Mouse (Mus musculus): ENCODE measurements at regions not wholly inside any gene's neighbourhood (a gene's known extent, or its start where the extent isn't known, plus 50 kb on each side); places are given as distances from the start of the nearest gene placed in this dataset.

DNA sequence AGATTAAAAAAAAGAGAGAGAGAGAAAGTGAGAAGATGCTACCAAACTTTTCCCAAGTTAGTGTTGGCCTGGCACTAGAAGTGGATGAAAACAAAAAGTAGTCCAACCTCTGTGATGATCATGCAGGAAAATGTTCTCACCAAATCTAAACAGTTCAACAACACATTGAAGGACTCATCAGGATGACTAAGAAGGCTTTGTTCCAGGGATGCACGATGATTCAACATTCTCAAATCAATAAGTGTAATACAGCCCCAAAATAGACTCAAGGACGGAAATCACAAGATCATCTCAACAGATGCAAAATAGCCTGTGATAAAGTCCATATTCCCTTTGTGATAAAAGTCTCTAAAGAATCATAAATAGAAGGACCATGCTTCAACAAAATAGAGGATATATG lies 106.3 kb downstream of the Cysltr2 start:
- no peak overlapping the region for H3K4me3 ChIP-seq (ENCODE audit: insufficient read depth, low read depth, low read length)
- H3K9ac ChIP-seq (ENCODE audit: low read depth, low read length): no peak overlapping the region
- no peaks in the 10 kb centered on the region for H3K36me3 ChIP-seq (ENCODE audit: control insufficient read depth, insufficient read depth, low read length)
- H3K27ac ChIP-seq (replicated peaks; ENCODE audit: insufficient read depth, low read depth, low read length): no peak overlapping the region
- H3K79me2 ChIP-seq (ENCODE audit: control insufficient read depth, insufficient read depth, low read length): no peaks in the 10 kb centered on the region
- H3K4me1 ChIP-seq (ENCODE audit: control insufficient read depth, insufficient read depth, low read length): no peaks in the 10 kb centered on the region
- DNase-seq (ENCODE audit: extremely low read depth, low read depth, low spot score): no peak
- H3K27me3 ChIP-seq (ENCODE audit: control insufficient read depth, insufficient read depth, low read length): no peaks in the 10 kb centered on the region
- WGBS: 83% methylated on average over 2 of the region's 2 CpGs
- TF ChIP-seq POLR2A (IDR thresholded peaks at IDR 0.05; ENCODE audit: extremely low read depth, insufficient read depth, low read length) (no peak), CTCF (IDR thresholded peaks at IDR 0.05; ENCODE audit: low read depth, low read length) (no peak)

DNA sequence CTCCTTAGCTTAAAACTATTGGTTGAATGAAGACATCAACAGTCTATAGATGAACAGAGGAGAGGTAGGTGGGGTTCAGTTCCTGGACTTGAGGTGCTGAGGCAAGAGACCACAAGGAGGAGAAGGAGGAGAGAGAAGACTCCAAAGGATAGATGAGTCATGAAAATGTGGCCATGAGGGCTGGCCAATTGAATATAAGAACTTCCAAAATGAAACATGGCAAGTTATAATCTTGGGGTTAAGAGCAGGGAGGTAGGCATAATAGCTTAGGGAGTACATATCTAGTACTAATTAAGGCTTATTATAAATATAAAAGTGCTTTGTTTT lies 109.9 kb downstream of the Cysltr2 start:
- Histone ChIP-seq H3K4me1 (ENCODE audit: control insufficient read depth, insufficient read depth, low read length) (no peaks in the 10 kb centered on the region), H3K9ac (ENCODE audit: low read depth, low read length) (no peak overlapping the region), H3K27me3 (ENCODE audit: control insufficient read depth, insufficient read depth, low read length) (no peaks in the 10 kb centered on the region; the same call in 1 of the 2 replicates), H3K27ac (replicated peaks; ENCODE audit: insufficient read depth, low read depth, low read length) (no peak overlapping the region), H3K36me3 (ENCODE audit: control insufficient read depth, insufficient read depth, low read length) (no peaks in the 10 kb centered on the region), H3K79me2 (ENCODE audit: control insufficient read depth, insufficient read depth, low read length) (no peaks in the 10 kb centered on the region), H3K4me3 (ENCODE audit: insufficient read depth, low read depth, low read length) (no peak overlapping the region)
- DNase-seq (ENCODE audit: extremely low read depth, low read depth, low spot score): no peak
- no peak for TF ChIP-seq POLR2A (IDR thresholded peaks at IDR 0.05; ENCODE audit: extremely low read depth, insufficient read depth, low read length)
- TF ChIP-seq CTCF (IDR thresholded peaks at IDR 0.05; ENCODE audit: low read depth, low read length): no peak

DNA sequence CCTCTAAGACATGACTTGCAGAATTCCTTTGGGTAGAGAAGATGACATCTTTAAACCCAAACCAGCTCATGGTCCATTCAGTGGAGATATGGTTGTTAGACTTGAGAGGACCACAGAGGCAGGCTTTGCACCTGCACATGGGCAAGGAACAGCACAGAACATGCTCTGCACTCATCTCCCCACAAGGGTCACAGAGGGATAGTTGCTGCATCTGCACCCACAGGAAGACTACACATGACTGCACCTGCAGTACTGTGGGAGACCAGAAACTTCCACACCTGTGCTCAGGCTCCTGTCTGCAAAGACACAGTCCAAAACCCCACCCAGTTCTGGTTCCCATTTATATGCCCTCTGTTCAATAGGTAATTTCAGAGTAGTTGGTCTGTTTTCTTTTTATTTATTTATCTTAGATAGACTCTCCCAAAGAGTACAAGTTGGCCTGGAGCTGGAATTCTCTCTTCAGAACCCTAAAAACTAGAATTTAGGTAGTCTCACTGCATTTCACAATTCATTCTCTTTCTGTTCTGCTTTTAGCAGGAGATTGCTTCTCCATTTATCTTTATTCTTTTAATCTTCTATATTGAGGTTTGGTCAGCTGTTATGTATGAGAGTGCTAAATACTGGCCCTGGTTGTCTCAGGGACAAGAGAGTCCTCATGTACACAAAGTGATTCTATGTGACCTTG lies 110.4 kb downstream of the Cysltr2 start:
- Histone ChIP-seq H3K36me3 (ENCODE audit: control insufficient read depth, insufficient read depth, low read length) (no peaks in the 10 kb centered on the region), H3K79me2 (ENCODE audit: control insufficient read depth, insufficient read depth, low read length) (no peaks in the 10 kb centered on the region), H3K27me3 (ENCODE audit: control insufficient read depth, insufficient read depth, low read length) (no peaks in the 10 kb centered on the region; the same call in 1 of the 2 replicates), H3K9ac (ENCODE audit: low read depth, low read length) (no peak overlapping the region), H3K4me3 (ENCODE audit: insufficient read depth, low read depth, low read length) (no peak overlapping the region), H3K27ac (replicated peaks; ENCODE audit: insufficient read depth, low read depth, low read length) (no peak overlapping the region), H3K4me1 (ENCODE audit: control insufficient read depth, insufficient read depth, low read length) (no peaks in the 10 kb centered on the region)
- TF ChIP-seq POLR2A (IDR thresholded peaks at IDR 0.05; ENCODE audit: extremely low read depth, insufficient read depth, low read length): no peak
- TF ChIP-seq CTCF (IDR thresholded peaks at IDR 0.05; ENCODE audit: low read depth, low read length): no peak
- DNase-seq (ENCODE audit: extremely low read depth, low read depth, low spot score): no peak

DNA sequence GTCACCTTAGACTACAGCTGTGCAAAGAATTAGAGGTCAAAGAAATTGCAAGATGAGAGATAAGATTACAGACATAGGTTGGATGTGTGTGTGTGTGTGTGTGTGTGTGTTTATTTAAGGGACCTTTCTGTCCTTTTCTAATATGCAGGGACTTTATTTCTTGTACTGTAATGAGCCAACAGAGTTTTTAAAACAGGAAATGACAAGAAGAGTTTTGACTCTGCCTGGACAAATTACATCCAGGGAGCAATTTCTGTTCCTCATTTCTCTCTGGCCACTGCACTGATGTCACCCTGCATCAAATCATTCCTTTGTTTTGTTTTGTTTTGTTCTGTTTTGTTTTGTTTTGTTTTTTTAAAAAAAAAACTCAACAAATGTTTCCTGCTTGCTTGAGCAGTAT lies 115.3 kb downstream of the Cysltr2 start:
- Histone ChIP-seq H3K9ac (ENCODE audit: low read depth, low read length) (no peak overlapping the region), H3K4me1 (ENCODE audit: control insufficient read depth, insufficient read depth, low read length) (no peaks in the 10 kb centered on the region), H3K79me2 (ENCODE audit: control insufficient read depth, insufficient read depth, low read length) (no peaks in the 10 kb centered on the region), H3K36me3 (ENCODE audit: control insufficient read depth, insufficient read depth, low read length) (no peaks in the 10 kb centered on the region), H3K27ac (replicated peaks; ENCODE audit: insufficient read depth, low read depth, low read length) (no peak overlapping the region), H3K4me3 (ENCODE audit: insufficient read depth, low read depth, low read length) (no peak overlapping the region), H3K27me3 (ENCODE audit: control insufficient read depth, insufficient read depth, low read length) (no peaks in the 10 kb centered on the region; the same call in 1 of the 2 replicates)
- DNase-seq (ENCODE audit: extremely low read depth, low read depth, low spot score): peak; percentile 3
- TF ChIP-seq CTCF (IDR thresholded peaks at IDR 0.05; ENCODE audit: low read depth, low read length) (no peak), POLR2A (IDR thresholded peaks at IDR 0.05; ENCODE audit: extremely low read depth, insufficient read depth, low read length) (no peak)

DNA sequence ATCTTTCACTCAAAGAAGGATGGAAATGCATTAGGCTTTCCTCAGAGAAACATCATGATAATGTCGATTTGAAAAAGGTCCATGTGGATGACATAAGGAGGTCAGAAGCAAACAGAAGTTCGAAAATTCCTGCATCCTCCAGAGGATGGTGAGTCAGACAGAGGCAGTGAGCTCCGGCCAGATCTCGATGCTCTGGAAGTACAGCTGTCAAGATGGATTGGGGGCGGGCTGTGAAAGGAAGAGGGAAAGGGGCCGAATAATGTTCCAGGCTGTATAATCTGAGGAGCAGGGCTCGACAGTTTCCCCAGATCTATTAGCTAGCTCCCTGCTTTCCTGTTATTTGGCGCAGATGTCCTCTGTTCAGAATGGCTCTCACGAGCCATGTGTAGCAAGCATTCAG lies 116.6 kb downstream of the Cysltr2 start:
- Histone ChIP-seq H3K79me2 (ENCODE audit: control insufficient read depth, insufficient read depth, low read length) (no peaks in the 10 kb centered on the region), H3K27ac (replicated peaks; ENCODE audit: insufficient read depth, low read depth, low read length) (no peak overlapping the region), H3K36me3 (ENCODE audit: control insufficient read depth, insufficient read depth, low read length) (no peaks in the 10 kb centered on the region), H3K9ac (ENCODE audit: low read depth, low read length) (no peak overlapping the region), H3K27me3 (ENCODE audit: control insufficient read depth, insufficient read depth, low read length) (no peaks in the 10 kb centered on the region; the same call in 1 of the 2 replicates), H3K4me1 (ENCODE audit: control insufficient read depth, insufficient read depth, low read length) (no peaks in the 10 kb centered on the region), H3K4me3 (ENCODE audit: insufficient read depth, low read depth, low read length) (no peak overlapping the region)
- WGBS: 70% methylated on average over 9 of the region's 9 CpGs
- TF ChIP-seq POLR2A (IDR thresholded peaks at IDR 0.05; ENCODE audit: extremely low read depth, insufficient read depth, low read length) (no peak), CTCF (IDR thresholded peaks at IDR 0.05; ENCODE audit: low read depth, low read length) (no peak)
- DNase-seq (ENCODE audit: extremely low read depth, low read depth, low spot score): no peak

DNA sequence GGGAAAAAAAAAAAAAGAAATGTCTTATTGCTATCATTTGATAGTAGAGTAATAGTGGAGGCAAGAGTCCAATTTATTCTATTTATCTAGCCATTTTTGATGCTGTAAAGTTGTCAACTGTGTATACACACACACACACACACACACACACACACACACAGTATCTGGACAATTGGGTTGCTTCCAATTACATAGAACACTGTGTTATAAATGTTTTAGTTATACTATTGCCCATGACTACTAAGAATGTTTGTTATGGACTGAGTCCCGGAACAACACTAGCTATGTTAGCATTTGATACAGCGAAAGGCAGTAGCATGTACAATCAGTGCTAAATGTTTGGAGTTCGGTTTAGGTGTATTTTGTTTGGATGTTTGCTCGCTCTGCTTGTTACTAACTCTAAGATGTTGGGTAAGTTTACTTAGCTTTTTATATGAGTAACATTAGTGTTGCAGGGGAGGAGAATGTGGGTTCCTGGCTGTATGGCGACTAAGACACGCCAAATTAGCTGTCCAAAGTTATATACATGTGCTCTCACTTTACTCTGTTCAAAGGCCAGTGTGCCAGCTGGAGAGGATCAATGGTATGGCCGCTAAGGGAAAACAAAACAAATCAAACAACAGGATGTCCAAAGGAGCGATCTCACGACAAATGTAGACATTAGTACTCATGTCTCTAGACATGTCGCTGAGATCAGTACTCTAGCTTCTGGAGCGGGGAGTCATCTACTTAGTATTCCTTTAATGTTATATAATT lies 147.6 kb downstream of the Cysltr2 start:
- no peaks in the 10 kb centered on the region for H3K27me3 ChIP-seq (ENCODE audit: control insufficient read depth, insufficient read depth, low read length)
- H3K4me3 ChIP-seq (ENCODE audit: insufficient read depth, low read depth, low read length): no peak overlapping the region
- no peaks in the 10 kb centered on the region for H3K79me2 ChIP-seq (ENCODE audit: control insufficient read depth, insufficient read depth, low read length)
- H3K9ac ChIP-seq (ENCODE audit: low read depth, low read length): no peak overlapping the region
- DNase-seq (ENCODE audit: extremely low read depth, low read depth, low spot score): no peak
- no peak overlapping the region for H3K27ac ChIP-seq (replicated peaks; ENCODE audit: insufficient read depth, low read depth, low read length)
- no peaks in the 10 kb centered on the region for H3K36me3 ChIP-seq (ENCODE audit: control insufficient read depth, insufficient read depth, low read length)
- no peak for TF ChIP-seq POLR2A (IDR thresholded peaks at IDR 0.05; ENCODE audit: extremely low read depth, insufficient read depth, low read length)
- TF ChIP-seq CTCF (IDR thresholded peaks at IDR 0.05; ENCODE audit: low read depth, low read length): no peak
- WGBS: 85% methylated on average over 11 of the region's 11 CpGs
- H3K4me1 ChIP-seq (ENCODE audit: control insufficient read depth, insufficient read depth, low read length): no peaks in the 10 kb centered on the region
